In genomic region chr2:93677231-93677630, GRCm38 (mm10) we compare ENCODE assay signal across 17 mouse cellular contexts. TPM values are rescaled to one million over a fixed set of nuclear protein-coding genes. Genes with fewer than 3 reads are reported as not detected.
"Had no signal": no experiment of that assay in that cellular context is flagged by ENCODE, and none has a peak within 500 bp of the region (broad histone marks: within the 10 kb centered on the region; RNA-seq: fewer than 3 reads in every experiment).

No protein-coding gene starts in this region.

- H3K27ac ChIP-seq: limb, embryonic 15.5 days; liver, embryonic 12.5 days; midbrain, embryonic 12.5 days; neural tube, embryonic 13.5 days had no signal

- H3K9me3 ChIP-seq: limb, embryonic 15.5 days; liver, embryonic 12.5 days; midbrain, embryonic 12.5 days; neural tube, embryonic 13.5 days had no signal

- DNase-seq: kidney, adult 9 months; kidney, postnatal 10 days; lung, embryonic 14.5 days; lung, postnatal 10 days; lung, postnatal 4 days; retina, postnatal 1 day; right cerebral cortex, postnatal 4 days; spleen, adult 18-20 months; thymus, adult 18-20 months; thymus, postnatal 14 days had no signal

- H3K27me3 ChIP-seq: limb, embryonic 15.5 days; midbrain, embryonic 12.5 days; neural tube, embryonic 13.5 days had no signal

- H3K36me3 ChIP-seq: limb, embryonic 15.5 days; liver, embryonic 12.5 days; midbrain, embryonic 12.5 days; neural tube, embryonic 13.5 days had no signal

- H3K9ac ChIP-seq: limb, embryonic 15.5 days; liver, embryonic 12.5 days; lung, embryonic 14.5 days; midbrain, embryonic 12.5 days; neural tube, embryonic 13.5 days had no signal

- H3K4me3 ChIP-seq: limb, embryonic 15.5 days; liver, embryonic 12.5 days; midbrain, embryonic 12.5 days; neural tube, embryonic 13.5 days had no signal

- H3K4me2 ChIP-seq: limb, embryonic 15.5 days; liver, embryonic 12.5 days; lung, embryonic 14.5 days; midbrain, embryonic 12.5 days; neural tube, embryonic 13.5 days had no signal

- ATAC-seq: liver, embryonic 12.5 days; midbrain, embryonic 16.5 days had no signal

RNA-seq across cellular contexts. Expression of gene Alx4, which starts 35.0 kb away (rescaled TPM):
- total RNA-seq: megakaryocyte, adult 5-6 weeks had no signal
- polyA plus RNA-seq: stomach, embryonic 14.5 days had no signal
